Mouse (Mus musculus) forebrain, embryonic 13.5 days (tissue): Measurements from ENCODE around the gene Gm11555. TPM values are rescaled to one million over a fixed set of nuclear protein-coding genes. Genes with fewer than 3 reads are reported as not detected.
"Not testable (repeated sequence)": the region's sequence is repeated elsewhere in the genome, so short reads cannot be mapped to it uniquely, and the experiment has no call there.

Experiments used
- ATAC-seq: fragments of 200-750 bp; cut with Nextera tagmentation; 2 replicates; pipeline ENCODE4 v1.8.0; 2017
- H3K27ac ChIP-seq: fragments of 300-500 bp; sonication (generic); 2 replicates; pipeline ENCODE4 v1.5.1; 2015; ENCODE audit warnings: inconsistent platforms, mild to moderate bottlenecking, moderate library complexity
- H3K27me3 ChIP-seq: fragments of 300-500 bp; sonication (generic); 2 replicates; pipeline ENCODE4 v1.6.1; 2015; ENCODE audit warnings: mild to moderate bottlenecking, inconsistent platforms
- H3K36me3 ChIP-seq: fragments of 300-500 bp; sonication (generic); 2 replicates; pipeline ENCODE4 v1.6.1; 2015; ENCODE audit warnings: mild to moderate bottlenecking, inconsistent platforms; ENCODE audit not compliant: poor library complexity, severe bottlenecking
- H3K4me1 ChIP-seq: fragments of 300-500 bp; sonication (generic); 2 replicates; pipeline ENCODE4 v1.6.1; 2015; ENCODE audit warnings: inconsistent platforms
- H3K4me2 ChIP-seq: fragments of 300-500 bp; sonication (generic); 2 replicates; pipeline ENCODE4 v1.6.1; 2015; ENCODE audit warnings: inconsistent platforms, mild to moderate bottlenecking, moderate library complexity
- H3K4me3 ChIP-seq: fragments of 300-500 bp; sonication (generic); 2 replicates; pipeline ENCODE4 v1.5.1; 2015; ENCODE audit warnings: mild to moderate bottlenecking, inconsistent platforms
- H3K9ac ChIP-seq: fragments of 300-500 bp; sonication (generic); 2 replicates; pipeline ENCODE4 v1.6.1; 2015; ENCODE audit warnings: mild to moderate bottlenecking, inconsistent platforms
- H3K9me3 ChIP-seq: fragments of 300-500 bp; sonication (generic); replicated peaks from 2 replicates; pipeline ENCODE4 v1.6.1; 2016; ENCODE audit warnings: inconsistent platforms
- WGBS: fragments of 180-500 bp; shearing (Covaris S2); methylation state at CpG from one replicate; pipeline ENCODE4 v1.1.7; 2015; 5-methylcytosine and 5-hydroxymethylcytosine counted together
- polyA plus RNA-seq: library from polyadenylated mRNA; unstranded; fragments of >200 nt; fragmentation: Nextera tagmentation; extraction: Ambion mirVana; gene quantifications from 2 replicates; pipeline ENCODE4 v1.2.1, GENCODE M21; 2015

The Gm11555 gene
- polyA plus RNA-seq, 1 experiment from 2014 or later, result not detected

DNA sequence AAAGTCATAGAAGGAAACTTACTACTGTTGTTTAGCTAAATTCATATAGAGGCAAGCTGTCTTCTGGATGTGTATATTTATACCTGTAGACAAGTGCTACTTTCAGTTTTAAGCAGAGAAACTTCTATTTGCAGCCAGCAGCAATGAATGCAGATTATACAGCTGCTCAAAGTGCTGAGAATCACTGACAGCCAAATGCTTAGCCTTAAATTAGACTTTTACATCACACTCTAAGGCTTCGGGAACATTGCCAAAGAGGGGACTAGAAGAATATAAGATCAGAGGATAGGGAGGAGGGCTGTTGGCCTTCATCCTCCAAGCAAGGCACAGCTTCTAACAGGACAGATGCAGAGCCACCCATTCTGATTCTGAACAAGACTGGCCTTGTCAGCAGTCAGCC is 12.9 kb downstream of the Gm11555 start:
- H3K9me3 ChIP-seq, result no peaks in the 10 kb centered on the region
- no peaks in the 10 kb centered on the region for H3K4me1 ChIP-seq
- H3K4me3 ChIP-seq, result no peak overlapping the region
- WGBS, result 79% methylated on average over 1 of the region's 1 CpGs
- H3K9ac ChIP-seq, result no peak overlapping the region
- H3K4me2 ChIP-seq, result no peak overlapping the region
- H3K36me3 ChIP-seq, result no peaks in the 10 kb centered on the region
- no peak for ATAC-seq
- no peak overlapping the region for H3K27ac ChIP-seq
- no peaks in the 10 kb centered on the region for H3K27me3 ChIP-seq

DNA sequence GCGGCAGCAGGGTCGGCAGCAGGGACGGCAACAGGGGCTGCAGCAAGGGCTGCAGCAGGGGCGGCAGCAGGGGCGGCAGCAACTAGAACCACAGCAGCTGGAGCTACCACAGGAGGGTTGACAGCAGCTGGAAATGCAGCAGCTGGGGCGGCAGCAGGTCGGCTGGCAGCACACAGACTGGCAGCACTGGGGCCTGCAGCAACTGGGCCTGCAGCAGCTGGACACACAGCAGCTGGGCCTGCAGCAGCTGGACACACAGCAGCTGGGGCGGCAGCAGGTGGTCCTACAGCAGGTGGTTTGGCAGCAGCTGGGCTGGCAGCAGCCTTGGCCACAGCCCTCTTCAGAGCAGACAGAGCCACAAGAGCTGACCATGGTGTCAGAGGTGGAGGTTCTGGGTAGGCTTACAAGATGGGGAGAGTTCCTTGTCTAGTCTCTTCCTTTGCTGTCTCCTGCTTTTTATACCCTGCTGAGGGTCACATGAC is 15.3 kb downstream of the Gm11555 start, which contains the start of gene Krtap4-2:
Krtap4-2 (minus strand) TSS at position 432 of the 482 bp plus-strand sequence.
- ATAC-seq, result no peak
- no peaks in the 10 kb centered on the region for H3K36me3 ChIP-seq
- no peaks in the 10 kb centered on the region for H3K4me1 ChIP-seq
- H3K4me2 ChIP-seq, result no peak within 1 kb of the TSS
- H3K4me3 ChIP-seq, result no peak within 1 kb of the TSS
- no peaks in the 10 kb centered on the region for H3K9me3 ChIP-seq
- WGBS, result 40% methylated on average over 8 of the region's 8 CpGs
- H3K27ac ChIP-seq, result no peak within 1 kb of the TSS
- H3K9ac ChIP-seq, result no peak within 1 kb of the TSS
- H3K27me3 ChIP-seq, result no peaks in the 10 kb centered on the region

DNA sequence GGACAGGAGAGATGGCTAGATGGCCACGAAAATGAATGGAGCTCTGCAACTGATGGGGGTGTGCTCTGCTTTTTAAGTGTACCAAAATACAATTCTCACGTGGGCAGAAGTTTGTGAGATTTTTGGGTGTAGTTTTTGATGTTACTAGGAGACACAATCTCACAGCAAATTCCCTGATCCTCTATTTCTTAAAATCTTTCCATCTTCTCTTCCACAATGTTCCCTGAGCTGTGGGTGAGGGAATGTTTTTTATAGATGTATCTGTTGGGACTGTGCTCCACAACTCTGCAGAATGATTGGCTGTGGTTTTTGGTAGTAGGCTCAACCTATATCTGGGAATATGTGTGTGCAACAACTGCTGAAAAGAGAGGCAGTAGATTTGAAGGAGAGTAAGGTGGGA is 16.7 kb downstream of the Gm11555 start:
- Histone ChIP-seq H3K9me3 (no peaks in the 10 kb centered on the region), H3K4me3 (no peak overlapping the region), H3K4me1 (no peaks in the 10 kb centered on the region), H3K27me3 (no peaks in the 10 kb centered on the region), H3K36me3 (no peaks in the 10 kb centered on the region), H3K9ac (no peak overlapping the region), H3K4me2 (no peak overlapping the region), H3K27ac (no peak overlapping the region)
- no peak for ATAC-seq
- 76% methylated on average over 2 of the region's 2 CpGs for WGBS

DNA sequence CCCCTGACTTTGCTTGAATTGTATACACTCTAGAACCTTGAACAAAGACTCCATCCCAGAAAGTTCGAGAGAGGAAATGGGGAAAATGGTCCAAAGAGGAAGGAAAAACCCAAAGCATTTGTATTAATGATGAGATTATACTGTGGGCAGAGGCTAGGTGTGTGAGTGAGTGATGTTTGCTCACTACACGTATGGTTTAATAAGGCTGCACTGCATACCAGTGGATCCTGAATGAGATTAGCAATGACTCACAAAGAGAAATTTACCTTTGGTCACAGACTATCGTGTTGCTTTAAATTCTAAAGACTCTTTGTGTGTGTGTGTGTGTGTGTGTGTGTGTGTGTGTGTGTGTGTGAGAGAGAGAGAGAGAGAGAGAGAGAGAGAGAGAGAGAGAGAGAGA is 19.1 kb downstream of the Gm11555 start:
- Histone ChIP-seq H3K36me3 (no peaks in the 10 kb centered on the region), H3K4me3 (no peak overlapping the region), H3K9ac (no peak overlapping the region), H3K4me2 (no peak overlapping the region), H3K9me3 (no peaks in the 10 kb centered on the region), H3K4me1 (no peaks in the 10 kb centered on the region), H3K27me3 (no peaks in the 10 kb centered on the region), H3K27ac (no peak overlapping the region)
- 78% methylated on average over 3 of the region's 3 CpGs for WGBS
- no peak for ATAC-seq

DNA sequence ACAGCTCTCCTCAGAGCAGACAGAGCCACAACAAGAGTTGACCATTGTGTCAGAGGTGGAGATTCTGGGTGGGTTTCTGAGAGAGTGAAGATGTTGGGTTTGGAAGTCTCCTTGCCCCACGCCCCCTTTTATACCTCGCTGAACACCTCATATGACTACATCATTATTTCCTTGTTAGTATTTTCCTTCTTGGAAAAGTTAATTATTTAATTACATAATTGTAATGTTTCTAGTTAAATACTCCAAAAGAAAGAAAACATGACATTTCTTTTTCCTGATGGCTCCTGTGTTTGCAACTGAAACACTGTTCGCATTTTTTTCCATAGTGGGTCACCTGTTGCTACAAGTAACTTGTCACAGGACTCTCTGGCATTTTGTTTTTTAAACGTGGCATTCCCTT is 21.9 kb downstream of the Gm11555 start, which contains the start of gene Krtap4-1:
Krtap4-1 (minus strand) TSS at position 101 of the 400 bp plus-strand sequence.
- no peaks in the 10 kb centered on the region for H3K27me3 ChIP-seq
- H3K4me3 ChIP-seq, result no peak within 1 kb of the TSS
- no peak for ATAC-seq
- H3K4me2 ChIP-seq, result no peak within 1 kb of the TSS
- H3K9ac ChIP-seq, result no peak within 1 kb of the TSS
- no peaks in the 10 kb centered on the region for H3K9me3 ChIP-seq
- 87% methylated on average over 4 of the region's 4 CpGs for WGBS
- no peaks in the 10 kb centered on the region for H3K36me3 ChIP-seq
- H3K27ac ChIP-seq, result no peak within 1 kb of the TSS
- H3K4me1 ChIP-seq, result no peaks in the 10 kb centered on the region

DNA sequence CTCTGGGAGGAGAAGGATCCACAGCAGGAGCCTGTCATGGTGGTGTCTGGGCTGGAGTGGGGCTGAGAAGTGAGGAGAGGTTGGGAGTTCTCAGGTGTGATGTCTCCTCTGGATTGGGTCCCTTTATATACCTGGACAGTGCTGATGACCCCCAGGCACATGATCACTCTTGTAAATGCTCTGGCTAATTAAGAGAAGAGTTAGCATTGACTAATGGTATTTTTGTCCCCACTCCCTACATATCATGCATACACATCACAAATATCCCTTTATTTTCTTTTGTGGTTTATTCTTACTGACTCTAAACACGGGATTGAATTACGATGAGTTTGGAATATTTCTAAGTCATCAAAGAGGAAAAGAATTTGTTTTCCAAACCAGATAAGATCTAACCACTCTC is 29.7 kb downstream of the Gm11555 start, which contains the start of gene Gm11562:
Gm11562 (minus strand) TSS at position 101 of the 400 bp plus-strand sequence.
- no peaks in the 10 kb centered on the region for H3K36me3 ChIP-seq
- H3K9ac ChIP-seq, result no peak within 1 kb of the TSS
- no peak within 1 kb of the TSS for H3K27ac ChIP-seq
- H3K4me1 ChIP-seq, result no peaks in the 10 kb centered on the region
- no peak within 1 kb of the TSS for H3K4me3 ChIP-seq
- no peak for ATAC-seq
- H3K27me3 ChIP-seq, result no peaks in the 10 kb centered on the region
- 85% methylated on average over 2 of the region's 2 CpGs for WGBS
- no peaks in the 10 kb centered on the region for H3K9me3 ChIP-seq
- H3K4me2 ChIP-seq, result no peak within 1 kb of the TSS

DNA sequence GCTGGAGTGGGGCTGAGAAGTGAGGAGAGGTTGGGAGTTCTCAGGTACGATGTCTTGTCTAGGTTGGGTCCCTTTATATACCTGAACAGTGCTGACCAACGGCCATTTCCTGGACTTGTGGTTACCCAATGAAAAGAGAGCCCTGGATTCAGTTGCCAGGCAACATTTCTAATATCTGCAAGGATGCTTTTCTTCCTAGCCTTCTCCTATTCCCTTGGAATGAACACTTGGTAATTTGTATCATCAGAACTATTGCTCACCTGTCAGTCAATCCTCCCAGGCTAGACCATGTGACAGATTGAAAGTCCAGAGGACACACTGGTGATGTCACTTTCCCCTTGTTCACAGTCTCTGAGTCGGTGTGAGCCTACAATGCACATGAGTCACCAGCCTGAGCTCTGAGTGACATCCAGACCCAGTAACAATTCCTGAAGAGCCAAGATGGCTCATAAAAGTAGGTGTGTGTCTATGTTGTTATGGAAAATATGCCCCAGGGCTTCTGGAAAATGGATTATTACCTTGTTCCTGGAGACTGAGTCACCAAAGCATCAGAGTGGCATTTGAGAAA is 35.2 kb downstream of the Gm11555 start, which contains the start of gene Krtap2-4:
Krtap2-4 (minus strand) TSS at position 51 of the 568 bp plus-strand sequence.
- 60% methylated on average over 3 of the region's 3 CpGs for WGBS
- no peak for ATAC-seq
- Histone ChIP-seq H3K4me3 (no peak within 1 kb of the TSS), H3K9me3 (no peaks in the 10 kb centered on the region), H3K9ac (no peak within 1 kb of the TSS), H3K27me3 (no peaks in the 10 kb centered on the region), H3K4me1 (no peaks in the 10 kb centered on the region), H3K27ac (no peak within 1 kb of the TSS), H3K4me2 (no peak within 1 kb of the TSS), H3K36me3 (no peaks in the 10 kb centered on the region)

DNA sequence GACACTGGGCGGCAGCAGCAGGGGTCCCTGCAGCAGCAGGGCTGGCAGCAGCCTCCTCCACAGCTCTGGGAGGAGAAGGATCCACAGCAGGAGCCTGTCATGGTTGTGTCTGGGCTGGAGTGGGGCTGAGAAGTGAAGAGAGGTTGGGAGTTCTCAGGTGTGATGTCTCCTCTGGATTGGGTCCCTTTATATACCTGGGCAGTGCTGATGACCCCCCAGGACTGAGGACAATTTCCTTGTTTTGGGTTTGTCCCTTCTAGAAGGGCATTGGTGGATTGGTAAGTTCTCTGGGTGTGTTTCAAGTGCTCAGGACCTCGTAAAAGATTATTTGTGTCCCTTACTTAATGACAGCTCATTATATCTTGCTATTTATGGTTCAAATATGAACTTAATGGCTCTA is 39.9 kb downstream of the Gm11555 start, which contains the start of gene Gm11937:
Gm11937 (minus strand) TSS at position 101 of the 400 bp plus-strand sequence.
- not testable (repeated sequence) for H3K36me3 ChIP-seq, H3K4me1 ChIP-seq, ATAC-seq, H3K9me3 ChIP-seq, H3K9ac ChIP-seq, H3K27me3 ChIP-seq, H3K4me3 ChIP-seq, H3K27ac ChIP-seq, H3K4me2 ChIP-seq
- 68% methylated on average over 1 of the region's 2 CpGs for WGBS

DNA sequence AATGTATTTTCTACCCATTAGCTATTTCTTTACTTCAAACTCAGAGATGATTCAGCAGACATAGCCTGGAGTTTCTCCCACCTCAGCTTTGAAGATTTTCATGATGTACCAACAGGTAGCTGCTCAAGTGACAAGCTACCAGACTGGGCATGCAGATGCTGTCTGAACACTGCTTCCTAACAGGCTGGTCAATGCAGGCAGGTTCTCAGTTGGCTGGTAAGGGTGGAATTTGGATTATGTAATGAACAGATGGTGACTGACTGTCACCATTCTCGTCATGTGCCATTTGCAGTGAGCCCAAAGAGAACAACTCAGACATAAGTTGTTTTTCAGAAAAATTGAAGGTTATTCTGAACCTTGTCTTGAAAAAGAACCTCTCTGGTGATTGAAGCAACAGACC is 40.9 kb downstream of the Gm11555 start:
- no peaks in the 10 kb centered on the region for H3K36me3 ChIP-seq
- H3K27ac ChIP-seq, result no peak overlapping the region
- H3K27me3 ChIP-seq, result no peaks in the 10 kb centered on the region
- no peak overlapping the region for H3K4me3 ChIP-seq
- H3K4me1 ChIP-seq, result no peaks in the 10 kb centered on the region
- no peak overlapping the region for H3K9ac ChIP-seq
- H3K4me2 ChIP-seq, result no peak overlapping the region
- no peak for ATAC-seq
- 60% methylated on average over 1 of the region's 1 CpGs for WGBS
- H3K9me3 ChIP-seq, result no peaks in the 10 kb centered on the region

DNA sequence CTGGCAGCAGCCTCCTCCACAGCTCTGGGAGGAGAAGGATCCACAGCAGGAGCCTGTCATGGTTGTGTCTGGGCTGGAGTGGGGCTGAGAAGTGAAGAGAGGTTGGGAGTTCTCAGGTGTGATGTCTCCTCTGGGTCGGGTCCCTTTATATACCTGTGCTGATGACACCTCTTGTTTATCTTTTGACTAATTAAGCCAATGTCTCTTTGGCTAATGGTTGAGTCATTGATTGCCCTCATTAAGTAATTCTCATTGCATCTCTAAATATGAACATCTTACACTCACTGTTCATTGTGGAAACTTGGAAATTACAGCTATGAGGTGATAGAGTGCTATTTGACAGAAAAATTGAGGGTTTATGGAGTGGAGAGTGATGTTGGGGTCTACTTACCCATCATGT is 46.8 kb downstream of the Gm11555 start, which contains the start of gene Gm11938:
Gm11938 (minus strand) TSS at position 101 of the 400 bp plus-strand sequence.
- not testable (repeated sequence) for H3K4me2 ChIP-seq

More for the DNA sequence above, 46.8 kb downstream of the Gm11555 start, which contains the start of gene Gm11938:
- 71% methylated on average over 1 of the region's 1 CpGs for WGBS
- ATAC-seq, H3K4me1 ChIP-seq, H3K4me3 ChIP-seq, H3K27ac ChIP-seq, H3K9ac ChIP-seq, H3K36me3 ChIP-seq, H3K27me3 ChIP-seq, H3K9me3 ChIP-seq: not testable (repeated sequence)
